Mouse (Mus musculus) CH12.LX (cell line): ENCODE results near the gene Gm20708.

Source experiments
- CTCF ChIP-seq, 2 experiments: IDR thresholded peaks in 1 of 2; conservative IDR thresholded peaks in 1 of 2; 2 replicates each; pipeline ENCODE4 v1.5.1; 2011 to 2012; ENCODE audit warnings: low read depth in 2 of 2, low read length in 2 of 2, improper control_type of control experiment in 1 of 2, inconsistent platforms in 1 of 2, mild to moderate bottlenecking in 1 of 2, moderate library complexity in 1 of 2
- ETS1 ChIP-seq: conservative IDR thresholded peaks from 2 replicates; pipeline ENCODE4 v1.6.1; 2012; ENCODE audit warnings: low read depth, mild to moderate bottlenecking, inconsistent platforms, low read length, improper control_type of control experiment, moderate library complexity
- POLR2A ChIP-seq: IDR thresholded peaks from 2 replicates; pipeline ENCODE4 v1.6.1; 2011; ENCODE audit warnings: low read depth, mild to moderate bottlenecking, improper control_type of control experiment, low read length

DNA sequence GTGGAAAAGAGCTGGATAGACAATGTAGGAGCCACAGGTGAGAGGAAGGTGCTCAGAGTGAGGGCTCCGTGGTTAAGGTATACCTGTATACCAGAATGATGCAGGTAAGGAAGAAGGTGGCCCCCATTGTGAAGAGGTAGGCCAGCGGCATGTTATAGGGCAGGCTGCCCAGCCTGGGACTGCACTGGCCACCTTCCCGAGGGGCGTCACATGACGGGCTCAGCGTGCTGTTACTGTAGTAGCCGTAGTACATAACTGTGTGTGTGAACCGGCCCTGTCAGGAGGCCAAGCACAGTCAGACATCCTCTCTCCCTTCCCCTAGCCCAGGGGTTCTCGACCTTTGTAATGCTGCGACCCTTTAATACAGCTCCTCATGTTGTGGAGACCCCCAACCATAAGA lies 34.5 kb upstream of the Gm20708 start:
- TF ChIP-seq CTCF (conservative IDR thresholded peaks at IDR 0.05 in 1 of 2, IDR thresholded peaks at IDR 0.05 in 1 of 2; ENCODE audit: low read depth in 2 of 2, low read length in 2 of 2) (no peak), ETS1 (no peak), POLR2A (no peak)
